Mouse (Mus musculus) cerebellum, adult 11-12 months (tissue): ENCODE data around the gene Ntn5.
A peak's percentile ranks its signal among the peaks of the same experiment; 100 is the strongest.
"Not testable (repeated sequence)": the region's sequence is repeated elsewhere in the genome, so short reads cannot be mapped to it uniquely, and the experiment has no call there.

Source experiments
- DNase-seq: peaks from one replicate; pipeline ENCODE4 v3.0.0; 2022

Gene Ntn5

GRCm38 (mm10) chr7:45660746-45661478 is 22.9 kb upstream of the Ntn5 start:
- DNase-seq: no peak

- not testable (repeated sequence) for DNase-seq
Measured at GRCm38 (mm10) chr7:45661702-45662101, 22.1 kb upstream of the Ntn5 start.

GRCm38 (mm10) chr7:45665303-45666138 is 18.3 kb upstream of the Ntn5 start:
- no peak for DNase-seq

- DNase-seq: no peak
Measured at GRCm38 (mm10) chr7:45666161-45666560, 17.7 kb upstream of the Ntn5 start, which contains the start of gene Fut2. TSS of gene Fut2 (minus strand) at chr7:45666394.

GRCm38 (mm10) chr7:45667761-45668160 is 16.1 kb upstream of the Ntn5 start:
- DNase-seq: no peak

- no peak for DNase-seq
Measured at GRCm38 (mm10) chr7:45668921-45669320, 14.9 kb upstream of the Ntn5 start.

GRCm38 (mm10) chr7:45677627-45678295 is 6.1 kb upstream of the Ntn5 start:
- no peak for DNase-seq

GRCm38 (mm10) chr7:45678513-45678912 is 5.3 kb upstream of the Ntn5 start:
- DNase-seq: no peak

GRCm38 (mm10) chr7:45679966-45680621 is 3.7 kb upstream of the Ntn5 start:
- DNase-seq: no peak

- DNase-seq: peak; percentile 63
Measured at GRCm38 (mm10) chr7:45681046-45681736, 2.6 kb upstream of the Ntn5 start.

GRCm38 (mm10) chr7:45682144-45683126 is 1.4 kb upstream of the Ntn5 start:
- DNase-seq: peak; percentile 85

GRCm38 (mm10) chr7:45685811-45686210 is 2.0 kb downstream of the Ntn5 start:
- DNase-seq: no peak

GRCm38 (mm10) chr7:45686841-45687240 is 3.0 kb downstream of the Ntn5 start:
- no peak for DNase-seq

- no peak for DNase-seq
Measured at GRCm38 (mm10) chr7:45689099-45689498, 5.3 kb downstream of the Ntn5 start.

- no peak for DNase-seq
Measured at GRCm38 (mm10) chr7:45689800-45690199, 6.0 kb downstream of the Ntn5 start.

GRCm38 (mm10) chr7:45692364-45692763 is 8.5 kb downstream of the Ntn5 start:
- no peak for DNase-seq

- no peak for DNase-seq
Measured at GRCm38 (mm10) chr7:45693921-45694591, 10.2 kb downstream of the Ntn5 start, which contains the start of gene Sec1. TSS of gene Sec1 (minus strand) at chr7:45694402.

- DNase-seq: no peak
Measured at GRCm38 (mm10) chr7:45695098-45695497, 11.3 kb downstream of the Ntn5 start.

- no peak for DNase-seq
Measured at GRCm38 (mm10) chr7:45697894-45698293, 14.1 kb downstream of the Ntn5 start.

GRCm38 (mm10) chr7:45699523-45700141 is 15.8 kb downstream of the Ntn5 start, which contains the start of gene Car11:
TSS of gene Car11 (plus strand) at chr7:45699843.
- peak; percentile 74 for DNase-seq
